Mouse (Mus musculus) spleen, postnatal 10 days (tissue): ENCODE measurements around the gene Cmtr1.
"Not testable (repeated sequence)": the region's sequence is repeated elsewhere in the genome, so short reads cannot be mapped to it uniquely, and the experiment has no call there.

Experiments
- DNase-seq, 2 experiments: peaks; one replicate each; pipeline ENCODE4 v3.0.0; 2021 to 2022; ENCODE audit warnings: low spot score in 2 of 2

The Cmtr1 gene

DNA sequence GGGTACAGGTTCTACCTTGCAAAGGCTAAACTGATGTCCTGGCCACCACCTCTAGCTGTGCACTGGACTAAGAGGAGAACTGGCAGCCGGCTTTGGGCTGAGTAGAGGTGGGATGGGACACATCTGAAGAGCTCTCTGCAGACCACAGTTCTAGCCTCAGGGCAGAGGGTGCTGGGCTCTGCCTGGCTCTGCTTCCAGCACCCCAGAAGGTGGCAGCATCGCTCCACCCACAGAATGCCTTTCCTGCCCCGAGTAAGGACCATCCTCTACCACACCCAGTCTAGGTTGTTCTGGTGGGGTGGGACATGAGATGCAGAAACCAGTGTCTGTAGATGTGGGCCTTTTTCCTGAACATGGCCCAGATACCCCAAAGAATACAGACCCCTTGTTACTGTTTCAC is 44.4 kb downstream of the Cmtr1 start:
- DNase-seq: peak; percentile 49 to 74

DNA sequence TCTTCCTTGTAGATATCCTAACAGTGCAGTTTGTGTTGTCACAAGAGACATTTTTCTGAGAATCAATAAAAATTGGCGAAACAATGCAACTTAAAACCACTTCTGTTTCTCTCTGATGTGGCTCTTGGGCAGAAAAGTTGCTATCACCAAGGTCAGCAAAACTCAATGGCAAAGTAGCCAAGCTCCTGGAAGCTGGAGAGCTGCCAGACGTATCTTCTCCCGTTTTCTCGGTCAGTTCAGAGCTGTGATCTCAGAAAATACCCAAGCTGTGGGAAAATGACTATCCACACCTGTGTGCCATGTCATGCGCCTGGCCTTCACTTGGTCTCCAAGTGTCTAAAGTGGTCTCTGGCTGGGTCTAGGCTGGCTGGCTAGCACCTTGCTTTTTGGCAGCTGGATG is 45.5 kb downstream of the Cmtr1 start:
- DNase-seq: no peak

DNA sequence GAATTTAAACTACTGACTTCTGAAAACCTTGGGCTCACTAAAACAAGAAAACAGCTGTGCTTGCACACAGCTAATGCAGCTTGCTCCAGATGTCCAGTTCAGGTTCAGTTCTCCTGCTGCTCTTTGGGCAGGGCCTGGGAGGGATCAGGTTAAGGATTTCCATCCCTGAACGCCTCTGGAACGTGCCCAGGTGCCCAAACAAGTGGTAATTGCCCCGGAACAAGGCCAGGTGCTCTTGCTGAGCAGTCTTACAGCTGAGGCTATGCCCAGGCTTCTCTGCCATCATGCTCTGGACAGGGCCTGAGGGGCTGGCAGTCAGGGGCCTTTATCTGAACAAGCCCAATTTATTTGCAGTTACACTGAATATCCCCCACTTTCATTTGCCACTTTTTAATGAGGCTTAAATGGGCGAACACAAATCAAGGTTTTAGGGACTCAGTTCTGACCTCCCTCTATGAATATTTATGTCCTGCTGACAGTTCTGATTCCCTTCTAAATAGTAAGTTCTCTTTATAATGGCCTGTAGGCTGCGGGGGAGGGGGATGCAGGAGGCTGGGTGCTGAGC is 46.7 kb downstream of the Cmtr1 start:
- DNase-seq: no peak

DNA sequence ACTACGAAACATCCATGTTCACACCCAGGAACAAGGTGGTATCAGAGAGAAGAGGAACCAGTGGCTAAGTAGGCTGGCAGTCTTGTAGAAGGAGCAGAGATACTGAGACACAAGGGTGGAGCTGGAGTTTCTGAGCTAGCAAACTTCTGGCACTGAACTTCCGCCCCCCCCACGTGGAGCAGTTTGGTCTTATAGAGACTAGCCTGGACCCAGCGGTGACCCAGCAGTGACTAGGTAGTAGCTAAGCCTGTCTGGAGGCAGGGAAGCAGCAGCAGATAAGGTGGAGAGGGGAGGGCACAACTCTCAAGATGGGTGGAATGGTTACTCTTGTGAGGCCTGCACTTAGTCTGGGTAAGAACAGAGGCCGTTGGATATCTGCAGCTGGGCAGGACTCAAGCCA is 48.4 kb downstream of the Cmtr1 start:
- DNase-seq: no peak

DNA sequence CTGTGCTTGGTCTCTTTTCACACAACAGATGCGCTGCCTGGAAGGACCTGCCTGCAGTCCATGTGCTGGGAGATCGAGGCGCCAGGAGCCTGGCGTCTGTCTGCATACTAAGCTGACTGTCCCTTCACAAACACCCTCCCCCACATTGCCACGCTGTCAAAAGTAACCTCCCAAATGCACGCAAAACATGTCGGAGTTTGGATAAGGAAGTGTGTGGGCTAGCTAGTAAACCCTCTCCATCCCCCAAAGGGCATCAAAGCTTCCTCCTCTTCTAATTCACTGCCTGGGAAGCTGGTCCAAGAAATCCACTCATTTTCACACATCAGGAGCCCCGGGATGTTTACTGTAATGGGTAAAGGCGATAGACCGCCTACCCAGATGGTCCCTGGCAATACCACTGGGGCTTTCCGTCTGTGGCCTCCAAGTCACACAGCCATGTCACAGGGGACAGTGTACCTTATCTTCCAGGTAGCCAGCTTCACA is 50.2 kb downstream of the Cmtr1 start:
- no peak for DNase-seq

DNA sequence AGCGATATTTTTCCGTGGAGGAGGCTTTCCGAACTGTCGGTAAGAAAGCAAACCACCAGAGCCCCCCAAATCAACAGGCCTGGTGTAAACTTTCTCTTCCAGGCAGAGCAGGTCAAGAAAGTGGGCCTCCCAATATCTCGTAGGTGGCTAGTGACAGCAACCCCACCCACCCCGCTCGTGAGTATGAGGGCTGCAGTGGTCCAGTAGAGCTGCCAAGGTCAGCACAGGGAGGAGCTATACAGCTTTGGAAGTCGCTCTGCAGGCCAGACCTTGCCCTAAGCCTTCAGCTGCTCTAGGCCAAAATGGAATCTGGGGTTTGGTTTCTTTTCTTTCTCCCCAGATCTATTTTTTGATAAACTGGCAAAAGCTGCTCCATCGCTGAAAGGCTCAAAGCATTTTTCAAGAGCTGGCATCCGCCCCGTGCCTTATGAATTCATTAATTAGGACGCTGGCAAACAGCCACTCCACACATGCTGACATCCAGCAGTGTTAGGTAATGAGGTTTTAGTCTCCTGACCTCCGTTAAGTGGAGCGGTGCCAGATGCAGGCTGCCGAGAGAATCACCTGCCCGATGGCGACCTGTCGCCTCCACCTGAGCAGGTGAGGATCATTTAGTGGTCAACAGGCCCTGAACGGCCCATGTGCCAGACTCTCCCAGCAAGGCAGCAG is 50.8 kb downstream of the Cmtr1 start:
- DNase-seq: no peak

DNA sequence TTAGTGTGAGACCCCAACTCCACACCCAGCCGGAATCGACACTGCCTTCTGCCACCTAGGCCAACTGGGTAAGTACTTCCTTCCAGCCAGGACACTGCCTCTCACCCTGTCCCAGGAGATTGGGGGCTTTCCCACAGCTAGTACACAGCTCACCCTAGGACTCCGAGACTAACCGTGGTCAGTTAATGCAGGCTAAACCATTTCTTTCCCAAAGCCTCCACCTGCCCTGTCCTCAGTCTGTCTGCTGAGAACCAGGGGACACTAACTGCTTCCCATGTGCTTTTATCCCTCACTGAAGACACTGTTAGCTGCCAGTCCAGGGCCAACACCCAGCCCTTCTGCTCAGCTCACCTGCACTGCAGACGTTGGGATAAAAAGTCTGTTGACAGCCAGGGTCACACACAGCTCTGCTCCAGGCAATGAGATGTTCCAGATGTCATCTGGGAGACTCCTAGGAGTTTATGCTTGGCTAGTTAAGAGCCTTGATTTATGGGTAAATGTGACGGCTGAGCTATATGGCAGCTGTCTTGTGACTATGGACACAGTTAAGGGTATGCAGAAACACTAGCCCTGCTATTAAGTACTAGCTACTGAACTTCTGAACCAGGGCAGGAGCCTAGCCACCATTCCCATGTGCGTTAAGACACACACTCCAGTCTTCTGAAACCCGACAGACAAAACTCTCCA is 51.5 kb downstream of the Cmtr1 start:
- DNase-seq: no peak

DNA sequence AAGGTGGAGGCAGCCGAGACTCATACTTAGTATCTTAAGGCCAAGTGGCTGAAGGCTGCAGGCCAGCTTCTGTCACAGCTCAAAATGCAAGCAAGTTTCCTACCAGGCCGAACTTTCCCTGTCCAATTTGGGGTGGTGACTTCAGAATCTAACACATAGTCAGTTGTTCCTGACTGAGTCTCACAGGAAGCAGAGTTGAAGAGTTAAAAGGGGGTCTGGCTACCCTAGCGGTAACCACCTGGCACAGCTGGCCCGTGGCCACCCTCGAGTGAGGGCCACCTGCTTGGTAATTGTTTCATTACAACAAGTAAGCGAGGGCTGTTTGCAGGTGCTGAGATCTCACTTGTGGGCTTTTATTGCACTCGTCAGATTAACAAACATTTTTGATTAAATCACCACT is 52.2 kb downstream of the Cmtr1 start:
- no peak for DNase-seq

DNA sequence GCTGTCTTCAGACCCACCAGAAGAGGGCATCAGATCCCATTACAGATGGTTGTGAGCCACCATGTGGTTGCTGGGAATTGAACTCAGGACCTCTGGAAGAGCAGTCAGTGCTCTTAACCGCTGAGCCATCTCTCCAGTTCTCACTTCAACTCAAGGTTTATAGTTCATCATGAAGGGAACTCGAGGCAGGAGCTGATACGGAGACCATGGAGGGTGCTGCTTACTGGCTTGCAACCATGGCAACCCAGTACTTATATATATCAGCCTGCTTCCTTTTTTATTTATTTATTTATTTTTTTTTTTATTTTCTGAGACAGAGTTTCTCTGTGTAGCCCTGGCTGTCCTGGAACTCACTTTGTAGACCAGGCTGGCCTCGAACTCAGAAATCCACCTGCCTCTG is 53.3 kb downstream of the Cmtr1 start:
- not testable (repeated sequence) for DNase-seq

DNA sequence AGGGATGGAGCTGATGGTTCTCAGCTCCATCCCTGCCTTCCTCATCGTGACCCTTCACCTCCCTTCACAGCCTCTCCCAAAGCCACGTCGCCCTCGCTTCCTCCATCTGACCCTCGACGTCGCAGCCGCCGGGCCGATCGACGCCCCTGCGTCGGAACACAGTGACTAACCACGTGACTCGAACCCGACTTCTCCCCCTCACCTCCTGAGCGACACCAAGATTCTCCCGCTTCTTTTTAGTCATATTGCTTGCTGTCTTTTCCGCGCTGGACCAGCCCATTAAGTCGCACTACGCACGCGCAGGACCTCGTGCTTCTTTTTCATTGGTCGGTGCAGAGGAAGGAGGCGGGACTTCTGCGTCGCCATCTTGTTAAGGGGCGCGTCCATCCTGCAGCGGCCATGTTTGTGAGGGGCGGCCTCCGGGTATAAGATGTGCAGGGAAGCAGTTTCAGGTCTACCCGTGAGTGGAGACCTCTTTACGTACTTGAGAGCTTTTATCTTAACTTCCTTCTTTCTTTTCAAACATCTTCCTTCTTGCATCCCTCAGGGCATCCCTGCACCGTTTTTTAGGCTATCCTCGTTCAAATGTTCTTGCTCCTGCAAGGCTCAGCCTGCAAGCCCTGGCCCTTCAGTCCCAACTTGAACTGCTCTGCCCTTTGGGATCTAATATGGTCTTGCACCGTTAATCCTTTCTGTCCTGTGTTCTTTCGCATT is 56.5 kb downstream of the Cmtr1 start, which contains the start of gene Ccdc167:
TSS of gene Ccdc167 (minus strand) at position 313 of the 714 bp plus-strand sequence.
- DNase-seq: peak; percentile 95

DNA sequence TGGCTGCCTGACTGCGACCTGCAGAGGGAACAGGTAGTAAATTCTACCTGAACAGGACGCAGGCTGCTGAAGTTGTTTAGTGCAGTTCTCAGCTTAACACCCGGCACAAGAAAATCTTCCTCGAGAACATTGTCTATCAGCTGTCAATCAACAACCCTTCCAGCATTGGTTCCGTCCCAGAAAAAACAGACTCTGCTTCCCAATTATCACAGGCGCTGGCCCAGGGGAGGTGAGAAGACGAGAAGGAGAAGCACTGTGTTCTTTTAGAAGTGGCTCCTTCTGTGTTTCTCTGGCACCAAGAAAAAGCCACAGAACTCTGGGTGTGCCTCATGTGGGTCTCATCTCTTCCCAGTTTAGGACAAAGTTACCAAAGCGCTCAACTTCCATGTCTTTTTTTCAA is 58.3 kb downstream of the Cmtr1 start:
- DNase-seq: no peak

DNA sequence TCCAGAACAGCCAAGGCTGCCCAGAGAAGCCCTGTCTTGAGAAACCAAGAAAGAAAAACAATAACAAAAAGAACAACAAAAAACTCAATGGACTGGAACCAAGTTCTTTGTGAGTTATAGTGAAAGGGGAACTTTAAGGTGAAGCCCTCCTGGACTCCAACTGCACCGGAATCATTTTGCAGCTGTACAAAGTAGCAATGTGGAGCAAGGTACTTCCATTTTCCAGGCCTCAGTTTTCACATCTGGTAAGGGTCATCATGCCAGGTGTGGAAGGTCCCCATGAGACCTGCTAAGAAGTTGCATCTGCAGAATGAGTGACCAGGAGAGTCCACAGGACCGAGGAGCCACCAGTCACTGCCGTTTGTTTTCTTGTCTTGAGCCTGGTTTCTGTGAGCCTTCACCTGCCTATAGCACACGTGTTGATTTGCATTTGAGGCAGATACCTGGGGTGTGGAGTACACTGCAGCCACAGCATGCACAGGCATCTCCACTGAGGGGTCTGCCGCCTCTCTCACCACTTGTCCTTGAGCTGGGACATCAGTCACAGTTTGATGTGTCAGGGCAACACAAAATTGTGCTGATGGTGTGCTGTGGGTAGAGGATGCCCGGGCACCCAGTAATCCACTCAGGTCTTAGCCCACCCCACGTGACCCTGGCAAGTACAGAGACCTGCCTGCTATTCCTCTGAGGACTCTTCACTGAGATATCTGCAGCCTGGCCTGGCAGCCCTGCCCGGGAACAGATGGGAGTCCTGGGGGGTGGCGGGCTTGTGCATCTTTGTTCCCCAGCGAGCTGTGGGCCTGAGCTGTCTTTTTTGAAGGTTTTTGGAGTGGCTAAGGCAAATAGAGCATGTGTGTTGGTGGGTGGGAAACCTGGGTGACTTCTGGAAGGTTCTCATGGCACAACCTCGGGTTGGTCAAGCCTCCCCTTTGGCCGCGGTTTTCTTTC is 59.5 kb downstream of the Cmtr1 start:
- no peak for DNase-seq

DNA sequence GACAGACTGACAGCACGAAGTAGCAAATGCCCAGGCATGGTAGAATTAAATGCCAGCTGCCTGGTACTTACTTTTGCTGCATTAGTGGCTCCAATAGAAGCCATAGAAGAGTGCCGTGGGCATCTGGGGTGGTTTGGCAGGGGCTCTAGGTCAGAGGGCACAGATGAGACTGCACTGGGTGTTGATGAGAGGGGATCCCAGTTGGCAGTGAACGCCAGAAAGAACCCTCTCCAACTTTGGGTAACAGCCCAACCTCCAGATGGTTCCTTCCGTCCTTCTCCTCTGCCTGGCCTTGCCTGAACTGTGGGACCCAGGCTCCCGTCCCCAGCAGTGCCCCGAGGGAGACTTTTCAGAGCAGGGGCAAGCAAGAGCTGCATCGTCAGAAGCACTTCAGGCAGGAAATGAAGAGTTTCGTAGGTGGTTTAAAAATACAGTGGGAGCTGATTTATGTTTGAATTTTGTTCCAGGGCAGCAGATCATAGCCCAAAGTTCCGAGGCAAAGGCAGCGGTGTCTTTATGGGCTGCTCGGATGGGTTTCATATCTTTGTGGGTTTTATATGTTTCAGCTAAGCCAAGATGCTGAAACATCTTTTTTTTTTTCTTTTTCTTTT is 60.5 kb downstream of the Cmtr1 start:
- DNase-seq: no peak

DNA sequence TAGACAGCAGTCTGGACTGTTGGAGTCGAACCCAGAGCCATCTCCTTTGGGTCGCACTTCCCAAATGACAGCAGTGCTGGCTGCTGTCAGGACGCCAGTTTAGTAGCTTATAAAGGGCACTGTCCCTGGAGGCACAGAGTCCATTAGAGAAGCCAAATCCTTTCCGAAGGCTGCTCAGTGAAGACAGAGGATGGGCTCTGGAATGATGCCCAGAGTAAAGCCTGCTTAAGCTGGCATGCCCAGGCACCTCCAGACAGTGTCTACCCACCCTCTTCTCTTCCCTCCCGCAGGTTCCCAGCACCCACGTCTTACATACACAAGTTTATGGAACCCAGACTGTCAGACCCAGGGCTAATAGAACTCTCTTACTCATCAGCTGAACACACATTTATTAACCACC is 64.2 kb downstream of the Cmtr1 start:
- DNase-seq: no peak

DNA sequence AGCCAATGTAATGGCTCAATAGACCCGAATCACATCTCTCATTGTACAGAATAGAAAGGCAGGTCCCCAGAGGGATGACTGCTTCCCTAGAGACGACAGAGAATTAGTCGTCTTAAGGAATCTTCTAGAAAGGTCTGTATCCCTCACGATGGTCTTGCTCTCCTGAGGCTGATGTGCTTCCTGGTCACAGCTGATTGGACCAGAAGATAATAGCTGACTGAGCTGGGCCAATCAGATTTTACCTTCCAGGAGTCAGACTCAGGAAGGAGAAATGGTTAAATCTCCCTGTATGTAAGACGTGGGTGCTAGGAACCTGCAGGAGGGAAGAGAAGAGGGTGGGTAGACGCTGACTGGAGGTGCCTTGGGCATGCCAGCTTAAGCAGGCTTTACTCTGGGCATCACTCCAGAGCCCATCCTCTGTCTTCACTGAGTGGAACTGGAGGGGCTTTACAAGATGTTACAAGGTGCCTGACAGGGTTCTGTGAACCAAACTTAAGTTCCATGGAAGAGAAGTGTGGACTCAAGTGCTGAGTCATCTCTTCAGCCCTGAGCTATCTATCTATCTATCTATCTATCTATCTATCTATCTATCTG is 64.7 kb downstream of the Cmtr1 start:
- DNase-seq: no peak

DNA sequence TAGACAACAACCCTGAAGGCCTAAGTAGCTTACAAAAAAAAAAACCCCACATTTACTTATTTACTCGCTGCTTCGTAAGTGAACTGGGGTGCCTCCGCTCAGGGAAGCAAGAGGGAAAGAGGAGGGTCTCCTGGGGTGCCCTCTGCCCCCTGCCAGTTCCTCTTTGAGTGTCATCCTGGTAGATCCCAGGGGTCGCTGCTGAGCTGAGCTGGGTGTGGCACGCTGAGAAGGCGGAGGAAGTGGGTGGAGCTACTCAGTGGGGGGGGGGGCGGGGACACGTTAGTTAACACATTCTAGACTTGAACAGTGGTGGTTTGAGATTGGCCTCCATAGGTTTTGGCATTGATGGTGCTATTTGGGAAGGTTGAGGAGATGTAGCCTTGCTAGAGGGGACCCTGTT is 67.7 kb downstream of the Cmtr1 start:
- DNase-seq: peak in 1 of 2 experiments; percentile 55

DNA sequence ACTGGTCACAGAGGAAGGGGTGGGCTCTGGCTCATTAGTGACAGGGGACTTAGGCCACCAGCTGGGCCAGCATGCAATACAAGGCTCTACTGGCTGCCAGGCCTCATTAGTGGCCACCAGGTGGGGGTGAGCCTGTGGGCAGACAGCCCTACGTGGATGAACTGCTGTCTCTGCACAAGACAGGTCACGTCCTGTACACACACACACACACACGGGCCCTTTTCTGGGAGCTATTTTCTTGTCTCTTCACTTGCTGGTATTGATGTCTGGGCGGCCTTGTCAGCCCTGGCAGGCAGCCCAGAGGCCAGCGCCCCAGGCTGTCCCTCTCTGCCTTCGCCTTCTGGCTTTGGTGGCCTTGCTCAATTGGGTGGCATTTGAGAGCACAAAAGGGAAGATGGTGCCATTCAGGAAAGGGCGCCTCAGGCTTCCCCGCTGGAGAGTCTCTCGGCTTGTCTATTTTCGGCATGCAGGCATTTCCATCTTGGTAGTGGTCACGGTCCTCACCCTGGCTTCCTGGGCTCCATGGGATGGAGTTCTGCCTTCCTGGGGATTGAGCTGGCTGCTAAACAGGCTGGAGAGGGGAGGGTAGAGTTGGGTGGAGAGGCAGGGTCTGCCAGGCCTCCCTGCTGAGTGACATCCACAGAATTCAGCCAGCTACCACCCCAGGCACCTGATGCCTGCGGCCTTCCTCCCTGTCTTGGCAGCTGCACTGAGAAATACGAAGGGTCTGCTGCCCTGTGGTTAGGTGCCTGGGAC is 70.3 kb downstream of the Cmtr1 start:
- no peak for DNase-seq

DNA sequence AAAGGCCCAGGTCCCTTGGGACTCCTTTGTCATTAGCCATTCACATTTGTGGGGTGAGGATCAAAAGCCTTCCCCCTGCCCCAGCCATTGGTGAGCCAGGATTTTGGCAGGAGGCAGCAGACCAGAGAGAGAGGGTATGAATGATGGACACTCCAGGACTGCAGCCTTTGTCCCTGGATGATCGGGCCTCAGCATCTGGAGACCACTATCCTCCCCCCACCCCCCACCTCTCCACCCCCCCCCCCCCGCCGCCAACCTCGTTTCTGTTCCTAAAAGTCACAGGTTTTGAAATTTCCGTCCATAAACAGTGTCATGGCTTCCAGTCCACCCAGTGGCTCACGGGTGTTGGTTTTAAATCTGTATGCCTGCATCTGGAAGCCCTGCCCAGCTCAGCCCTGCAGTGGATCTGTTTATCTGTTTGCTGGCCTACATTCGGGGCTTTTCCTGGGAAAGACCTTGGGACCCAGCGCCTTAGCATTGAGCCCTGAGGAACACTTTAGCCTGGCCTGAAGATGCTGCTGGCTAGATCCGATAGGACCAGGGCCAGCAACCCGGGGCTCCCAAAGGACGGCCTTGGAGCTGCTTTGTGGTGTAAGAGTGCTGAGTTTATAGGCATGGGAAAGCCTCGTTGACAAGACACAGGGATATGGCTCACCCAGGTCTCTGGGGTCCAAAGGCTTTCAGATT is 71.0 kb downstream of the Cmtr1 start:
- no peak for DNase-seq

DNA sequence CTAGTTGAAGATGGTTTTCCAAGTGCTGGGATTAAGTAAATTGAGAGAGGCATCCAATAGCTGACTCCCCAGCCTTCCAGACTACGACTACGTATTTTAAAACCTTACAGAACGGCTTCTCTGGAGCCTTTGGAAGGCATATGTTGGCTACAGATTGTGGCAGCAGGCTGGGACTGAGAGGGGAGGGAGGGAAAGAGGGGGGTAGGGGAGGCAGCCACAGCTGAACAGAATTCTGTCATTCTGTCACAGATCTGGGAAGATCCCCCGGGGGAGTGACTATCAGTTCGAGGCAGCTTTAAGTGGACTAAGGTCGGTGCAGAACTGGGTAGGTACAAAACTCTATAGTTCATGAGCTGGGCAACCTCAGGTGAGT is 71.5 kb downstream of the Cmtr1 start:
- no peak for DNase-seq
